Mouse (Mus musculus): ENCODE measurements around the gene Tbc1d22a.
"Not testable (repeated sequence)": the region's sequence is repeated elsewhere in the genome, so short reads cannot be mapped to it uniquely, and the experiment has no call there.

Gene Tbc1d22a

GRCm38 (mm10) chr15:86202640-86203039 is 11.6 kb upstream of the Tbc1d22a start:
- in situ Hi-C loops (cut with MboI, MseI), result no loop called here

- in situ Hi-C loops (cut with MboI, MseI), result no loop called here
These were observed 10.9 kb upstream of the Tbc1d22a start for GRCm38 (mm10) chr15:86203292-86203793.

- in situ Hi-C loops (cut with MboI, MseI), result no loop called here
These were observed 10.2 kb upstream of the Tbc1d22a start for GRCm38 (mm10) chr15:86203942-86204561.

GRCm38 (mm10) chr15:86205300-86205699 is 9.0 kb upstream of the Tbc1d22a start:
- in situ Hi-C loops (cut with MboI, MseI), result no loop called here

- in situ Hi-C loops (cut with MboI, MseI), result no loop called here
These were observed 7.9 kb upstream of the Tbc1d22a start for GRCm38 (mm10) chr15:86206385-86206784.

- in situ Hi-C loops (cut with MboI, MseI), result loop anchor here (10.0 kb wide), 1 partner anchor 1653 kb away; no protein-coding TSS in a partner anchor
These were observed 2.1 kb upstream of the Tbc1d22a start for GRCm38 (mm10) chr15:86212193-86212592.

GRCm38 (mm10) chr15:86214549-86215201 is 416 bp downstream of the Tbc1d22a start:
- in situ Hi-C loops (cut with MboI, MseI), result loop anchor here (10.0 kb wide), 1 partner anchor 1650 kb away; no protein-coding TSS in a partner anchor

GRCm38 (mm10) chr15:86216641-86217040 is 2.4 kb downstream of the Tbc1d22a start:
- in situ Hi-C loops (cut with MboI, MseI), result loop anchor here (10.0 kb wide), 1 partner anchor 1648 kb away; no protein-coding TSS in a partner anchor

GRCm38 (mm10) chr15:86219534-86220228 is 5.4 kb downstream of the Tbc1d22a start:
- in situ Hi-C loops (cut with MboI, MseI), result loop anchor here (10.0 kb wide), 1 partner anchor 1645 kb away; no protein-coding TSS in a partner anchor

GRCm38 (mm10) chr15:86220229-86220630 is 6.0 kb downstream of the Tbc1d22a start:
- in situ Hi-C loops (cut with MboI, MseI), result no loop called here

GRCm38 (mm10) chr15:86220715-86221114 is 6.5 kb downstream of the Tbc1d22a start:
- in situ Hi-C loops (cut with MboI, MseI), result no loop called here

GRCm38 (mm10) chr15:86221369-86221768 is 7.1 kb downstream of the Tbc1d22a start:
- in situ Hi-C loops (cut with MboI, MseI), result no loop called here

- in situ Hi-C loops (cut with MboI, MseI), result not testable (repeated sequence)
These were observed 7.6 kb downstream of the Tbc1d22a start for GRCm38 (mm10) chr15:86221901-86222300.

- in situ Hi-C loops (cut with MboI, MseI), result no loop called here
These were observed 10.8 kb downstream of the Tbc1d22a start for GRCm38 (mm10) chr15:86224972-86225551.

- in situ Hi-C loops (cut with MboI, MseI), result no loop called here
These were observed 12.0 kb downstream of the Tbc1d22a start for GRCm38 (mm10) chr15:86226221-86226620.

- in situ Hi-C loops (cut with MboI, MseI), result no loop called here
These were observed 12.7 kb downstream of the Tbc1d22a start for GRCm38 (mm10) chr15:86226968-86227367.

- in situ Hi-C loops (cut with MboI, MseI), result no loop called here
These were observed 13.9 kb downstream of the Tbc1d22a start for GRCm38 (mm10) chr15:86228186-86228585.

GRCm38 (mm10) chr15:86229088-86229487 is 14.8 kb downstream of the Tbc1d22a start:
- in situ Hi-C loops (cut with MboI, MseI), result no loop called here

GRCm38 (mm10) chr15:86229623-86230022 is 15.4 kb downstream of the Tbc1d22a start:
- in situ Hi-C loops (cut with MboI, MseI), result loop anchor here (10.0 kb wide), 1 partner anchor 175 kb away; no protein-coding TSS in a partner anchor

GRCm38 (mm10) chr15:86231170-86231569 is 16.9 kb downstream of the Tbc1d22a start:
- in situ Hi-C loops (cut with MboI, MseI), result loop anchor here (10.0 kb wide), 1 partner anchor 174 kb away; no protein-coding TSS in a partner anchor

GRCm38 (mm10) chr15:86231831-86232512 is 17.7 kb downstream of the Tbc1d22a start:
- in situ Hi-C loops (cut with MboI, MseI), result loop anchor here (10.0 kb wide), 1 partner anchor 173 kb away; no protein-coding TSS in a partner anchor
